Mouse (Mus musculus) lung, adult 2 months (tissue): ENCODE measurements at regions not wholly inside any gene's neighbourhood (a gene's known extent, or its start where the extent isn't known, plus 50 kb on each side); places are given as distances from the start of the nearest gene placed in this dataset.
A peak's percentile ranks its signal among the peaks of the same experiment; 100 is the strongest.
"Not testable (repeated sequence)": the region's sequence is repeated elsewhere in the genome, so short reads cannot be mapped to it uniquely, and the experiment has no call there.

Experiments
- DNase-seq: peaks from one replicate; pipeline ENCODE4 v3.0.0; 2022
- H3K4me1 ChIP-seq: fragments of 200-500 bp; 2 replicates; pipeline ENCODE4 v1.6.1; 2011; ENCODE audit warnings: low read length; ENCODE audit not compliant: control insufficient read depth, insufficient read depth
- H3K4me3 ChIP-seq: fragments of 200-500 bp; replicated peaks from 2 replicates; pipeline ENCODE3; 2011; ENCODE audit warnings: low read depth, mild to moderate bottlenecking, control low read depth, low read length; ENCODE audit errors: extremely low read depth
- CTCF ChIP-seq: fragments of 200-500 bp; IDR thresholded peaks from 2 replicates; pipeline ENCODE4 v1.5.1; 2011; ENCODE audit warnings: mild to moderate bottlenecking, low read length, control low read depth; ENCODE audit not compliant: insufficient read depth
- POLR2A ChIP-seq: fragments of 200-500 bp; IDR thresholded peaks from 2 replicates; pipeline ENCODE4 v1.6.1; 2011; ENCODE audit warnings: low read depth, mild to moderate bottlenecking, control low read depth, low read length, borderline replicate concordance; ENCODE audit errors: extremely low read depth
- WGBS: fragments of 180-500 bp; shearing (Covaris S2); methylation state at CpG from one replicate; pipeline ENCODE4 v1.1.7; 2018; 5-methylcytosine and 5-hydroxymethylcytosine counted together

- WGBS = 51% methylated on average over 11 of the region's 11 CpGs
- no peak for TF ChIP-seq CTCF
- TF ChIP-seq POLR2A = no peak
- no peak for DNase-seq
These were observed 192.4 kb upstream of the Tmem45b start for GRCm38 (mm10) chr9:31656676-31657075.

GRCm38 (mm10) chr9:31654747-31655146, 190.5 kb upstream of the Tmem45b start:
- no peaks in the 10 kb centered on the region for H3K4me1 ChIP-seq
- DNase-seq = no peak
- TF ChIP-seq CTCF = no peak
- no peak for TF ChIP-seq POLR2A
- H3K4me3 ChIP-seq = no peak overlapping the region
- 67% methylated on average over 6 of the region's 6 CpGs for WGBS

More at GRCm38 (mm10) chr9:31656676-31657075, 192.4 kb upstream of the Tmem45b start:
- no peak overlapping the region for H3K4me3 ChIP-seq
- H3K4me1 ChIP-seq = no peaks in the 10 kb centered on the region

GRCm38 (mm10) chr9:31654213-31654612, 190.0 kb upstream of the Tmem45b start:
- no peak for DNase-seq
- WGBS = 80% methylated on average over 7 of the region's 7 CpGs
- Histone ChIP-seq H3K4me1 (no peaks in the 10 kb centered on the region), H3K4me3 (no peak overlapping the region)
- TF ChIP-seq POLR2A (no peak), CTCF (no peak)

- no peak overlapping the region for H3K4me3 ChIP-seq
- no peaks in the 10 kb centered on the region for H3K4me1 ChIP-seq
- 88% methylated on average over 3 of the region's 3 CpGs for WGBS
- no peak for DNase-seq
- TF ChIP-seq POLR2A (no peak), CTCF (no peak)
These were observed 189.5 kb upstream of the Tmem45b start for GRCm38 (mm10) chr9:31653788-31654187.

GRCm38 (mm10) chr9:31650362-31651130, 186.3 kb upstream of the Tmem45b start:
- H3K4me1 ChIP-seq = no peaks in the 10 kb centered on the region
- no peak for DNase-seq
- no peak for TF ChIP-seq CTCF
- no peak for TF ChIP-seq POLR2A
- H3K4me3 ChIP-seq = no peak overlapping the region
- WGBS = 73% methylated on average over 10 of the region's 10 CpGs

- no peak for DNase-seq
- 0 out of 2 replicates have a peak, but pooled peaks cover 2% of the 10 kb centered on the region for H3K4me1 ChIP-seq
- no peak overlapping the region for H3K4me3 ChIP-seq
- 92% methylated on average over 5 of the region's 5 CpGs for WGBS
- TF ChIP-seq CTCF (no peak), POLR2A (no peak)
These were observed 184.8 kb upstream of the Tmem45b start for GRCm38 (mm10) chr9:31649073-31649472.

GRCm38 (mm10) chr9:31648551-31648950, 184.3 kb upstream of the Tmem45b start:
- DNase-seq = no peak
- 77% methylated on average over 9 of the region's 9 CpGs for WGBS
- no peak overlapping the region for H3K4me3 ChIP-seq
- TF ChIP-seq POLR2A (no peak), CTCF (no peak)
- H3K4me1 ChIP-seq = 0 out of 2 replicates have a peak, but pooled peaks cover 2% of the 10 kb centered on the region

- DNase-seq = peak; percentile 9
- H3K4me1 ChIP-seq = peaks cover 2% of the 10 kb centered on the region; the same call in 1 of the 2 replicates
- TF ChIP-seq POLR2A (no peak), CTCF (no peak)
- WGBS = 40% methylated on average over 7 of the region's 7 CpGs
- no peak overlapping the region for H3K4me3 ChIP-seq
These were observed 180.9 kb upstream of the Tmem45b start for GRCm38 (mm10) chr9:31645114-31645513.

- no peak for DNase-seq
- TF ChIP-seq POLR2A (no peak), CTCF (no peak)
- Histone ChIP-seq H3K4me3 (no peak overlapping the region), H3K4me1 (peaks cover 2% of the 10 kb centered on the region; the same call in 1 of the 2 replicates)
- 68% methylated on average over 3 of the region's 3 CpGs for WGBS
These were observed 179.8 kb upstream of the Tmem45b start for GRCm38 (mm10) chr9:31644106-31644505.

GRCm38 (mm10) chr9:31642169-31642568, 177.9 kb upstream of the Tmem45b start:
- no peak for DNase-seq
- no peak for TF ChIP-seq POLR2A
- Histone ChIP-seq H3K4me3 (no peak overlapping the region), H3K4me1 (peaks cover 2% of the 10 kb centered on the region; the same call in 1 of the 2 replicates)
- WGBS = 54% methylated on average over 4 of the region's 4 CpGs

- Histone ChIP-seq H3K4me3 (no peak overlapping the region), H3K4me1 (no peaks in the 10 kb centered on the region)
- WGBS = 85% methylated on average over 6 of the region's 6 CpGs
- no peak for DNase-seq
- TF ChIP-seq POLR2A (no peak), CTCF (no peak)
These were observed 164.0 kb upstream of the Tmem45b start for GRCm38 (mm10) chr9:31628291-31628690.

GRCm38 (mm10) chr9:31621553-31621952, 157.3 kb upstream of the Tmem45b start:
- not testable (repeated sequence) for H3K4me1 ChIP-seq, H3K4me3 ChIP-seq, DNase-seq
- WGBS = 93% methylated on average over 7 of the region's 7 CpGs
